Mouse (Mus musculus): ENCODE measurements around the gene 2610528A11Rik. TPM values are rescaled to one million over a fixed set of nuclear protein-coding genes. Genes with fewer than 3 reads are reported as not detected.

Gene 2610528A11Rik
- total and polyA plus RNA-seq, 3 experiments = 0.14 TPM; not detected in 2

GRCm38 (mm10) chr14:37135671-37136070 lies 21.8 kb upstream of the 2610528A11Rik start:
- H3K27ac ChIP-seq (ENCODE audit: control insufficient read depth, low read depth, low read length) = peak overlapping the region; percentile 80
- no peaks in the 10 kb centered on the region for H3K27me3 ChIP-seq (ENCODE audit: control insufficient read depth in 1 of 2, insufficient read depth in 2 of 2, low read length in 2 of 2)
- no peaks in the 10 kb centered on the region for H3K9me3 ChIP-seq (replicated peaks; ENCODE audit: insufficient read depth, low read length)
- H3K36me3 ChIP-seq (ENCODE audit: control insufficient read depth in 1 of 2, insufficient read depth in 2 of 2, low read length in 2 of 2) = peaks cover 19 to 24% of the 10 kb centered on the region in 2 experiments
- H3K4me3 ChIP-seq (ENCODE audit: control insufficient read depth in 1 of 2, insufficient read depth in 1 of 2, low read depth in 2 of 2, low read length in 2 of 2) = peak overlapping the region; percentile 59 to 74
- DNase-seq (ENCODE audit: low read depth, low spot score) = peak; percentile 69
- peaks cover 0 to 8% of the 10 kb centered on the region in 2 experiments; a peak in 3 of 4 replicates for H3K4me1 ChIP-seq (ENCODE audit: control insufficient read depth in 1 of 2, insufficient read depth in 2 of 2, low read length in 2 of 2)
- TF ChIP-seq MYC (IDR thresholded peaks at IDR 0.05; ENCODE audit: low read depth, low read length) = no peak
- no peak for TF ChIP-seq E2F4 (IDR thresholded peaks at IDR 0.05; ENCODE audit: borderline replicate concordance, low read depth, low read length)
- TF ChIP-seq USF2 (IDR thresholded peaks at IDR 0.05; ENCODE audit: borderline replicate concordance in 1 of 2, insufficient read depth in 1 of 2, low read depth in 1 of 2, low read length in 2 of 2) = no peak
- no peak for TF ChIP-seq MYB (IDR thresholded peaks at IDR 0.05; ENCODE audit: low read depth, low read length)
- no peak for TF ChIP-seq MEF2A (IDR thresholded peaks at IDR 0.05; ENCODE audit: extremely low read depth, insufficient replicate concordance, low read depth, low read length, poor library complexity, severe bottlenecking)
- no peak for TF ChIP-seq ZC3H11A (IDR thresholded peaks at IDR 0.05; ENCODE audit: low read depth, low read length)
- TF ChIP-seq UBTF (IDR thresholded peaks at IDR 0.05; ENCODE audit: borderline replicate concordance, insufficient read depth, low read depth, low read length) = no peak
- no peak for TF ChIP-seq NELFE (IDR thresholded peaks at IDR 0.05; ENCODE audit: low read depth, low read length)
- TF ChIP-seq TAL1 (IDR thresholded peaks at IDR 0.05; ENCODE audit: low read length) = no peak
- TF ChIP-seq TCF12 (IDR thresholded peaks at IDR 0.05; ENCODE audit: low read depth, low read length) = no peak
- TF ChIP-seq POLR2AphosphoS5 (IDR thresholded peaks at IDR 0.05; ENCODE audit: borderline replicate concordance, low read depth, low read length) = no peak
- TF ChIP-seq CHD1 (IDR thresholded peaks at IDR 0.05; ENCODE audit: low read depth, low read length) = no peak
- no peak for TF ChIP-seq CHD2 (IDR thresholded peaks at IDR 0.05; ENCODE audit: low read length)
- no peak for TF ChIP-seq EP300 (IDR thresholded peaks at IDR 0.05; ENCODE audit: low read depth in 1 of 2, low read length in 2 of 2)
- peak overlapping the region; percentile 78 for H3K9ac ChIP-seq (ENCODE audit: control insufficient read depth, low read depth, low read length, poor library complexity, severe bottlenecking)
- peaks cover 17% of the 10 kb centered on the region for H3K79me2 ChIP-seq (ENCODE audit: control insufficient read depth, insufficient read depth, low read length, poor library complexity)

GRCm38 (mm10) chr14:37135127-37135593 lies 21.3 kb upstream of the 2610528A11Rik start, which contains the start of gene Ghitm:
TSS of gene Ghitm (minus strand) at chr14:37135272.
- peak; percentile 99 for DNase-seq (ENCODE audit: low read depth, low spot score)
- no peaks in the 10 kb centered on the region for H3K9me3 ChIP-seq (replicated peaks; ENCODE audit: insufficient read depth, low read length)
- peaks cover 0 to 8% of the 10 kb centered on the region in 2 experiments; a peak in 3 of 4 replicates for H3K4me1 ChIP-seq (ENCODE audit: control insufficient read depth in 1 of 2, insufficient read depth in 2 of 2, low read length in 2 of 2)
- peaks cover 17% of the 10 kb centered on the region for H3K79me2 ChIP-seq (ENCODE audit: control insufficient read depth, insufficient read depth, low read length, poor library complexity)
- H3K9ac ChIP-seq (ENCODE audit: control insufficient read depth, low read depth, low read length, poor library complexity, severe bottlenecking) = peak within 1 kb of the TSS; percentile 89
- H3K36me3 ChIP-seq (ENCODE audit: control insufficient read depth in 1 of 2, insufficient read depth in 2 of 2, low read length in 2 of 2) = peaks cover 19 to 25% of the 10 kb centered on the region in 2 experiments
- H3K4me3 ChIP-seq (ENCODE audit: control insufficient read depth in 1 of 2, insufficient read depth in 1 of 2, low read depth in 2 of 2, low read length in 2 of 2) = peak within 1 kb of the TSS; percentile 91 to 92
- no peaks in the 10 kb centered on the region for H3K27me3 ChIP-seq (ENCODE audit: control insufficient read depth in 1 of 2, insufficient read depth in 2 of 2, low read length in 2 of 2)
- H3K27ac ChIP-seq (ENCODE audit: control insufficient read depth, low read depth, low read length) = peak within 1 kb of the TSS; percentile 95
- peak; percentile 24; the same call in 1 of the 2 replicates for TF ChIP-seq TCF12 (IDR thresholded peaks at IDR 0.05; ENCODE audit: low read depth, low read length)
- peak; percentile 62 for TF ChIP-seq MXI1 (IDR thresholded peaks at IDR 0.05; ENCODE audit: low read depth, low read length)
- TF ChIP-seq SMC3 (IDR thresholded peaks at IDR 0.05; ENCODE audit: low read depth, low read length) = no peak
- peak; percentile 39; the same call in 1 of the 2 replicates for TF ChIP-seq POLR2AphosphoS5 (IDR thresholded peaks at IDR 0.05; ENCODE audit: borderline replicate concordance, low read depth, low read length)
- TF ChIP-seq GATA1 (IDR thresholded peaks at IDR 0.05; ENCODE audit: low read depth, low read length) = no peak
- no peak for TF ChIP-seq CHD1 (IDR thresholded peaks at IDR 0.05; ENCODE audit: low read depth, low read length)
- TF ChIP-seq TBP (IDR thresholded peaks at IDR 0.05; ENCODE audit: low read depth, low read length) = peak; percentile 80
- 0 out of 2 replicates have a peak, but pooled peaks have one; percentile 70 for TF ChIP-seq MAZ (IDR thresholded peaks at IDR 0.05; ENCODE audit: low read depth, low read length)
- TF ChIP-seq NELFE (IDR thresholded peaks at IDR 0.05; ENCODE audit: low read depth, low read length) = peak; percentile 90
- peak; percentile 62 for TF ChIP-seq MAX (IDR thresholded peaks at IDR 0.05; ENCODE audit: low read length)
- peak; percentile 78 for TF ChIP-seq CHD2 (IDR thresholded peaks at IDR 0.05; ENCODE audit: low read length)
- TF ChIP-seq MAFK (IDR thresholded peaks at IDR 0.05; ENCODE audit: borderline replicate concordance, low read depth, low read length) = no peak
- no peak for TF ChIP-seq BHLHE40 (IDR thresholded peaks at IDR 0.05; ENCODE audit: borderline replicate concordance, low read depth, low read length)
- no peak for TF ChIP-seq RAD21 (IDR thresholded peaks at IDR 0.05; ENCODE audit: low read depth, low read length)
- TF ChIP-seq ZMIZ1 (IDR thresholded peaks at IDR 0.05; ENCODE audit: low read depth, low read length) = peak; percentile 82; the same call in 1 of the 2 replicates
- no peak for TF ChIP-seq GABPA (IDR thresholded peaks at IDR 0.05; ENCODE audit: low read depth, low read length)
- TF ChIP-seq NRF1 (IDR thresholded peaks at IDR 0.05; ENCODE audit: insufficient read depth, low read depth, low read length, poor library complexity, severe bottlenecking) = peak; percentile 59; the same call in 1 of the 2 replicates
- TF ChIP-seq ELF1 (IDR thresholded peaks at IDR 0.05; ENCODE audit: low read depth, low read length) = peak; percentile 79
- TF ChIP-seq POLR2A (IDR thresholded peaks at IDR 0.05; ENCODE audit: control insufficient read depth in 1 of 2, insufficient read depth in 1 of 2, low read depth in 1 of 2, low read length in 2 of 2, poor library complexity in 1 of 2) = peak; percentile 66 to 91
- peak; percentile 28; the same call in 1 of the 2 replicates for TF ChIP-seq ETS1 (IDR thresholded peaks at IDR 0.05; ENCODE audit: low read depth, low read length)
- peak; percentile 81 for TF ChIP-seq KAT2A (conservative IDR thresholded peaks at IDR 0.05; ENCODE audit: low read depth, low read length)

Data from MEL (cell line).